Mouse (Mus musculus): ENCODE measurements around the gene Olfr1057. TPM values are rescaled to one million over a fixed set of nuclear protein-coding genes. Genes with fewer than 3 reads are reported as not detected.
"Not testable (repeated sequence)": the region's sequence is repeated elsewhere in the genome, so short reads cannot be mapped to it uniquely, and the experiment has no call there.

Olfr1057 gene
- total and polyA plus RNA-seq, 3 experiments: not detected

DNA sequence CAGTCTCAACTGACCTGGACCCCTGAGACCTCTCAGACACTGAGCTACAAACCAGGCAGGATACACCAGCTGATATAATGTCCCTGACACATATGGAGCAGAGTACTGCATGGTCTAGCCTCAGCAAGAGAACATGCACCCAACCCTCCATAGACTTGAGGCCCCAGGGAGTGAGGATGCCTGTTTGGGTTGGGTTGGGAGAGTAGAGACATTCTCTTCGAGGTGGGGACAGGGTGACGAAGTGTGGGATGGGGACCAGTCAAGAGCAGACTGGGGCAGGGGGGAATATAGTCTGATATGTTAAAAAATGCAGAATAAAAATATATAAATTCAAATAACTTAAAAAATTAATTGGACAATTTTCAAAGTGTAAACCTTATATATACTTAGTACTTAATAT lies 16.9 kb upstream of the Olfr1057 start:
- H3K4me3 ChIP-seq (ENCODE audit: control insufficient read depth in 1 of 2, insufficient read depth in 1 of 2, low read depth in 2 of 2, low read length in 2 of 2): no peak overlapping the region
- no peaks in the 10 kb centered on the region for H3K27me3 ChIP-seq (ENCODE audit: control insufficient read depth in 1 of 2, insufficient read depth in 2 of 2, low read length in 2 of 2)
- H3K27ac ChIP-seq (ENCODE audit: control insufficient read depth, low read depth, low read length): no peak overlapping the region
- H3K9ac ChIP-seq (ENCODE audit: control insufficient read depth, low read depth, low read length, poor library complexity, severe bottlenecking): no peak overlapping the region
- no peaks in the 10 kb centered on the region for H3K9me3 ChIP-seq (replicated peaks; ENCODE audit: insufficient read depth, low read length)
- no peaks in the 10 kb centered on the region for H3K36me3 ChIP-seq (ENCODE audit: control insufficient read depth in 1 of 2, insufficient read depth in 2 of 2, low read length in 2 of 2)
- H3K4me1 ChIP-seq (ENCODE audit: control insufficient read depth in 1 of 2, insufficient read depth in 2 of 2, low read length in 2 of 2): no peaks in the 10 kb centered on the region
- DNase-seq (ENCODE audit: low read depth, low spot score): no peak
- no peaks in the 10 kb centered on the region for H3K79me2 ChIP-seq (ENCODE audit: control insufficient read depth, insufficient read depth, low read length, poor library complexity)
- no peak for TF ChIP-seq MAX (IDR thresholded peaks at IDR 0.05; ENCODE audit: low read length)
- TF ChIP-seq SIN3A (IDR thresholded peaks at IDR 0.05; ENCODE audit: low read length): no peak
- TF ChIP-seq CTCF (IDR thresholded peaks at IDR 0.05 in 2 of 3, conservative IDR thresholded peaks at IDR 0.05 in 1 of 3; ENCODE audit: control insufficient read depth in 1 of 3, insufficient read depth in 1 of 3, low read depth in 2 of 3, low read length in 3 of 3, poor library complexity in 1 of 3, severe bottlenecking in 1 of 3): no peak
- no peak for TF ChIP-seq USF2 (IDR thresholded peaks at IDR 0.05; ENCODE audit: borderline replicate concordance in 1 of 2, insufficient read depth in 1 of 2, low read depth in 1 of 2, low read length in 2 of 2)
- TF ChIP-seq ZC3H11A (IDR thresholded peaks at IDR 0.05; ENCODE audit: low read depth, low read length): no peak
- no peak for TF ChIP-seq TBP (IDR thresholded peaks at IDR 0.05; ENCODE audit: low read depth, low read length)
- no peak for TF ChIP-seq EP300 (IDR thresholded peaks at IDR 0.05; ENCODE audit: low read depth in 1 of 2, low read length in 2 of 2)
- no peak for TF ChIP-seq TCF12 (IDR thresholded peaks at IDR 0.05; ENCODE audit: low read depth, low read length)
- TF ChIP-seq ELF1 (IDR thresholded peaks at IDR 0.05; ENCODE audit: low read depth, low read length): no peak
- TF ChIP-seq RAD21 (IDR thresholded peaks at IDR 0.05; ENCODE audit: low read depth, low read length): no peak
- no peak for TF ChIP-seq MAZ (IDR thresholded peaks at IDR 0.05; ENCODE audit: low read depth, low read length)
- no peak for TF ChIP-seq BHLHE40 (IDR thresholded peaks at IDR 0.05; ENCODE audit: borderline replicate concordance, low read depth, low read length)
- TF ChIP-seq MYC (IDR thresholded peaks at IDR 0.05; ENCODE audit: low read depth, low read length): no peak
- no peak for TF ChIP-seq KAT2A (conservative IDR thresholded peaks at IDR 0.05; ENCODE audit: low read depth, low read length)
- no peak for TF ChIP-seq POLR2A (IDR thresholded peaks at IDR 0.05; ENCODE audit: control insufficient read depth in 1 of 2, insufficient read depth in 1 of 2, low read depth in 1 of 2, low read length in 2 of 2, poor library complexity in 1 of 2)
- TF ChIP-seq ETS1 (IDR thresholded peaks at IDR 0.05; ENCODE audit: low read depth, low read length): no peak
- TF ChIP-seq ZMIZ1 (IDR thresholded peaks at IDR 0.05; ENCODE audit: low read depth, low read length): no peak
- no peak for TF ChIP-seq MEF2A (IDR thresholded peaks at IDR 0.05; ENCODE audit: extremely low read depth, insufficient replicate concordance, low read depth, low read length, poor library complexity, severe bottlenecking)
- no peak for TF ChIP-seq UBTF (IDR thresholded peaks at IDR 0.05; ENCODE audit: borderline replicate concordance, insufficient read depth, low read depth, low read length)
- TF ChIP-seq ZKSCAN1 (IDR thresholded peaks at IDR 0.05; ENCODE audit: low read depth, low read length): no peak

- H3K27me3 ChIP-seq (ENCODE audit: control insufficient read depth in 1 of 2, insufficient read depth in 2 of 2, low read length in 2 of 2); H3K4me3 ChIP-seq (ENCODE audit: control insufficient read depth in 1 of 2, insufficient read depth in 1 of 2, low read depth in 2 of 2, low read length in 2 of 2); H3K36me3 ChIP-seq (ENCODE audit: control insufficient read depth in 1 of 2, insufficient read depth in 2 of 2, low read length in 2 of 2); H3K79me2 ChIP-seq (ENCODE audit: control insufficient read depth, insufficient read depth, low read length, poor library complexity); H3K27ac ChIP-seq (ENCODE audit: control insufficient read depth, low read depth, low read length); H3K9me3 ChIP-seq (replicated peaks; ENCODE audit: insufficient read depth, low read length); H3K9ac ChIP-seq (ENCODE audit: control insufficient read depth, low read depth, low read length, poor library complexity, severe bottlenecking); H3K4me1 ChIP-seq (ENCODE audit: control insufficient read depth in 1 of 2, insufficient read depth in 2 of 2, low read length in 2 of 2); DNase-seq (ENCODE audit: low read depth, low spot score): not testable (repeated sequence)
Observed at GRCm38 (mm10) chr2:86388461-86388860, 10.3 kb upstream of the Olfr1057 start, which contains the start of gene Olfr1058. Olfr1058 (minus strand) TSS chr2:86388561.

GRCm38 (mm10) chr2:86366342-86366741 lies 11.9 kb downstream of the Olfr1057 start:
- H3K27me3 ChIP-seq (ENCODE audit: control insufficient read depth in 1 of 2, insufficient read depth in 2 of 2, low read length in 2 of 2); H3K79me2 ChIP-seq (ENCODE audit: control insufficient read depth, insufficient read depth, low read length, poor library complexity); H3K4me3 ChIP-seq (ENCODE audit: control insufficient read depth in 1 of 2, insufficient read depth in 1 of 2, low read depth in 2 of 2, low read length in 2 of 2); H3K36me3 ChIP-seq (ENCODE audit: control insufficient read depth in 1 of 2, insufficient read depth in 2 of 2, low read length in 2 of 2); H3K4me1 ChIP-seq (ENCODE audit: control insufficient read depth in 1 of 2, insufficient read depth in 2 of 2, low read length in 2 of 2); H3K27ac ChIP-seq (ENCODE audit: control insufficient read depth, low read depth, low read length); DNase-seq (ENCODE audit: low read depth, low spot score); H3K9ac ChIP-seq (ENCODE audit: control insufficient read depth, low read depth, low read length, poor library complexity, severe bottlenecking); H3K9me3 ChIP-seq (replicated peaks; ENCODE audit: insufficient read depth, low read length): not testable (repeated sequence)
